Mouse (Mus musculus) hindbrain, embryonic 13.5 days (tissue): Measurements from ENCODE around the gene Rai14. TPM values are rescaled to one million over a fixed set of nuclear protein-coding genes. Genes with fewer than 3 reads are reported as not detected.

Experiments used
- ATAC-seq: fragments of 200-750 bp; cut with Nextera tagmentation; 2 replicates; pipeline ENCODE4 v1.8.0; 2017; ENCODE audit warnings: moderate TSS enrichment; ENCODE audit not compliant: low FRiP score
- H3K27ac ChIP-seq: fragments of 300-500 bp; sonication (generic); 2 replicates; pipeline ENCODE4 v1.5.1; 2015; ENCODE audit warnings: inconsistent platforms, mild to moderate bottlenecking, moderate library complexity
- H3K27me3 ChIP-seq: fragments of 300-500 bp; sonication (generic); 2 replicates; pipeline ENCODE4 v1.6.1; 2015; ENCODE audit warnings: mild to moderate bottlenecking, inconsistent platforms
- H3K36me3 ChIP-seq: fragments of 300-500 bp; sonication (generic); 2 replicates; pipeline ENCODE4 v1.6.1; 2015; ENCODE audit warnings: mild to moderate bottlenecking, inconsistent platforms
- H3K4me1 ChIP-seq: fragments of 300-500 bp; sonication (generic); replicated peaks from 2 replicates; pipeline ENCODE4 v1.6.1; 2015; ENCODE audit warnings: inconsistent platforms
- H3K4me2 ChIP-seq: fragments of 300-500 bp; sonication (generic); 2 replicates; pipeline ENCODE4 v1.6.1; 2015; ENCODE audit warnings: inconsistent platforms, mild to moderate bottlenecking, moderate library complexity
- H3K4me3 ChIP-seq: fragments of 300-500 bp; sonication (generic); 2 replicates; pipeline ENCODE4 v1.5.1; 2015; ENCODE audit warnings: mild to moderate bottlenecking, inconsistent platforms
- H3K9ac ChIP-seq: fragments of 300-500 bp; sonication (generic); 2 replicates; pipeline ENCODE4 v1.6.1; 2015; ENCODE audit warnings: mild to moderate bottlenecking, inconsistent platforms
- H3K9me3 ChIP-seq: fragments of 300-500 bp; sonication (generic); 2 replicates; pipeline ENCODE4 v1.6.1; 2016; ENCODE audit warnings: inconsistent platforms
- WGBS: fragments of 180-500 bp; shearing (Covaris S2); methylation state at CpG from one replicate; pipeline ENCODE4 v1.1.7; 2015; 5-methylcytosine and 5-hydroxymethylcytosine counted together
- polyA plus RNA-seq: library from polyadenylated mRNA; unstranded; fragments of >200 nt; fragmentation: Nextera tagmentation; extraction: Ambion mirVana; gene quantifications from 2 replicates; pipeline ENCODE4 v1.2.1, GENCODE M21; 2015

Gene Rai14
- polyA plus RNA-seq, 1 experiment from 2014 or later, result 19.1 TPM

DNA sequence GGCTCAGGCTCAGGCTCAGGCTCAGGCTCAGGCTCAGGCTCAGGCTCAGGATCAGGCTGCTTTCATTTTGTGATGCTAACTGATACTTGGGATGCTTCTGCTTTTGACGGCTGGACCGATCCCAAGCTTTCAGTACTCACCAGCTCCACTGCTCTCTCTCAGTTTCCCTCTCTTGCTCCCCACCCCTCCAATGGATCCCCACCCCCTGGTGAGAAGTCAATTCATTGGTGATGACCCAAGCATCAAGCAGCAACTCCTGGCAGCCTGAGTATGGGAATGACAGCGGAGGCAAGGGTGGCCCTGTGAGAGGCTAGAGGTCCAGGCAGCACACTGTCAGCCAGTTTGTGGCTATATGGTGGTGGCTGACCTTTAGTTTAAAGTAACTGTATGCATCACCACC is 94.7 kb downstream of the Rai14 start:
- no peak overlapping the region for H3K27ac ChIP-seq
- H3K4me1 ChIP-seq, result peaks cover 10% of the 10 kb centered on the region
- ATAC-seq, result no peak
- H3K4me2 ChIP-seq, result no peak overlapping the region
- H3K9me3 ChIP-seq, result no peaks in the 10 kb centered on the region
- H3K36me3 ChIP-seq, result peaks cover 4% of the 10 kb centered on the region; the same call in 1 of the 2 replicates
- 94% methylated on average over 3 of the region's 3 CpGs for WGBS
- no peak overlapping the region for H3K9ac ChIP-seq
- H3K4me3 ChIP-seq, result no peak overlapping the region
- H3K27me3 ChIP-seq, result no peaks in the 10 kb centered on the region

GRCm38 (mm10) chr15:10618276-10618675 is 96.1 kb downstream of the Rai14 start:
- no peaks in the 10 kb centered on the region for H3K27me3 ChIP-seq
- no peak overlapping the region for H3K4me2 ChIP-seq
- no peak overlapping the region for H3K9ac ChIP-seq
- H3K27ac ChIP-seq, result no peak overlapping the region
- ATAC-seq, result no peak
- no peak overlapping the region for H3K4me3 ChIP-seq
- no peaks in the 10 kb centered on the region for H3K9me3 ChIP-seq
- WGBS, result 89% methylated on average over 2 of the region's 2 CpGs
- H3K4me1 ChIP-seq, result peaks cover 1% of the 10 kb centered on the region; the same call in 1 of the 2 replicates
- H3K36me3 ChIP-seq, result peaks cover 4% of the 10 kb centered on the region; the same call in 1 of the 2 replicates

GRCm38 (mm10) chr15:10616001-10616400 is 98.4 kb downstream of the Rai14 start:
- 0 out of 2 replicates have a peak, but pooled peaks cover 5% of the 10 kb centered on the region for H3K4me1 ChIP-seq
- WGBS, result 81% methylated on average over 6 of the region's 6 CpGs
- no peaks in the 10 kb centered on the region for H3K9me3 ChIP-seq
- ATAC-seq, result no peak
- H3K9ac ChIP-seq, result 0 out of 2 replicates have a peak overlapping the region, but pooled peaks have one; percentile 8
- no peak overlapping the region for H3K4me2 ChIP-seq
- peaks cover 4% of the 10 kb centered on the region; the same call in 1 of the 2 replicates for H3K36me3 ChIP-seq
- no peak overlapping the region for H3K4me3 ChIP-seq
- H3K27me3 ChIP-seq, result no peaks in the 10 kb centered on the region
- H3K27ac ChIP-seq, result no peak overlapping the region

GRCm38 (mm10) chr15:10611040-10611439 is 103.4 kb downstream of the Rai14 start:
- Histone ChIP-seq H3K9me3 (no peaks in the 10 kb centered on the region), H3K4me2 (no peak overlapping the region), H3K4me1 (peaks cover 9% of the 10 kb centered on the region; the same call in 1 of the 2 replicates), H3K27ac (no peak overlapping the region), H3K27me3 (no peaks in the 10 kb centered on the region), H3K36me3 (peaks cover 11% of the 10 kb centered on the region), H3K9ac (no peak overlapping the region), H3K4me3 (no peak overlapping the region)
- whole genome bisulfite sequencing, result 49% methylated on average over 9 of the region's 9 CpGs
- no peak for ATAC-seq

GRCm38 (mm10) chr15:10609107-10609506 is 105.3 kb downstream of the Rai14 start:
- Histone ChIP-seq H3K4me3 (no peak overlapping the region), H3K27ac (no peak overlapping the region), H3K9me3 (no peaks in the 10 kb centered on the region), H3K4me1 (peaks cover 9% of the 10 kb centered on the region; the same call in 1 of the 2 replicates), H3K27me3 (no peaks in the 10 kb centered on the region), H3K36me3 (peaks cover 28% of the 10 kb centered on the region), H3K9ac (no peak overlapping the region), H3K4me2 (no peak overlapping the region)
- 89% methylated on average over 4 of the region's 4 CpGs for WGBS
- no peak for ATAC-seq

- H3K4me3 ChIP-seq, result no peak overlapping the region
- 88% methylated on average over 6 of the region's 6 CpGs for WGBS
- H3K9me3 ChIP-seq, result 0 out of 2 replicates have a peak, but pooled peaks cover 3% of the 10 kb centered on the region
- peaks cover 33% of the 10 kb centered on the region for H3K36me3 ChIP-seq
- H3K4me2 ChIP-seq, result no peak overlapping the region
- H3K27ac ChIP-seq, result no peak overlapping the region
- no peaks in the 10 kb centered on the region for H3K27me3 ChIP-seq
- no peak for ATAC-seq
- peaks cover 9% of the 10 kb centered on the region; the same call in 1 of the 2 replicates for H3K4me1 ChIP-seq
- no peak overlapping the region for H3K9ac ChIP-seq
Measured at GRCm38 (mm10) chr15:10608508-10609098, 105.8 kb downstream of the Rai14 start.

- H3K4me1 ChIP-seq, result peaks cover 12% of the 10 kb centered on the region
- peaks cover 7% of the 10 kb centered on the region; the same call in 1 of the 2 replicates for H3K36me3 ChIP-seq
- WGBS, result 59% methylated on average over 7 of the region's 7 CpGs
- H3K9me3 ChIP-seq, result 0 out of 2 replicates have a peak, but pooled peaks cover 3% of the 10 kb centered on the region
- H3K27ac ChIP-seq, result no peak overlapping the region
- H3K4me3 ChIP-seq, result no peak overlapping the region
- H3K4me2 ChIP-seq, result no peak overlapping the region
- H3K9ac ChIP-seq, result no peak overlapping the region
- no peak for ATAC-seq
- H3K27me3 ChIP-seq, result no peaks in the 10 kb centered on the region
Measured at GRCm38 (mm10) chr15:10599413-10599812, 115.0 kb downstream of the Rai14 start.

DNA sequence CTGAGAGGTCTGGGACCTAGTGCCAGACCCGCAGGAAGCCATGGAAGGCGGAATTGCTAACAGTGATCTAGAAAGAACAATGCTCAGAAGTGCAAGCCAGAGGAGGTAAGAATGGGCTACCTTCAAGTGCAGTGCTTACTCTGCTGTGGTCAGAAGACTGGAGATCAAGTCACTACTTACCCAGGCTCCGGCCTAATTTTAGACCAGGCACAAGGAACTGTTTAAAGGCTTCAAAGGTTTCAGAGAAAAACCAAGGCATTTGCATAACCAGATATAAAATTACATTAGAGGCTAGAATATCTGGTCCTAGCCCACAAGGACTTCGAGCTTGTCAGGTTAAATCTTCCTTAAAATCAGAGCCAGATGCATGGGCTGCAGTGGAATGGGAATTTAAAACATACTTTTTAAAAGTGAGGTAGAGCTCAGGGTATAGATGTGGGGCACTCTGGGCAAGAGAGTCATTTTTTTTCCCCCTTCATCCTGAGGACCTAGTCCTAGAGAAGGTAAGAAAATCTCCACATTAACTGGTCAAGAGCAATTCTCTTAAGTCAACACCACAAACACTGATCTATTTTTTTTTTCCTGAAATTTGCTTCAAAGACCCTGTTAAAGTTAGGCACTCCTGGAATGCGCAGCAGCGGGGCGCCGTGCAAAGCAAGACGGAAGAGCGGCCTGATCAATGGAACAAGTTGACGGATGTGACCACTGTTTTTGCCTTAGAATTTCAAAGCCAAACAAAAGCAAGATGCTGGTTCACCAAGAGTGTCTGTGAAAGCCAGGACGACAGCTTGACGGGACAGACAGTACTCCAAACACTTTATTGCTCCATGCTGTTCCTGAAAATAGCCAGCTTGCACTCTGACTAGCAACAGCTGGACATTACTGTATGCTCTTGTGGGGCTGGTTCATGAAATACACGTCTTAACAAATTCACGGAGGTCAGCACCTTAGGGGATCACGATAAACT is 115.9 kb downstream of the Rai14 start:
- H3K4me3 ChIP-seq, result no peak overlapping the region

DNA sequence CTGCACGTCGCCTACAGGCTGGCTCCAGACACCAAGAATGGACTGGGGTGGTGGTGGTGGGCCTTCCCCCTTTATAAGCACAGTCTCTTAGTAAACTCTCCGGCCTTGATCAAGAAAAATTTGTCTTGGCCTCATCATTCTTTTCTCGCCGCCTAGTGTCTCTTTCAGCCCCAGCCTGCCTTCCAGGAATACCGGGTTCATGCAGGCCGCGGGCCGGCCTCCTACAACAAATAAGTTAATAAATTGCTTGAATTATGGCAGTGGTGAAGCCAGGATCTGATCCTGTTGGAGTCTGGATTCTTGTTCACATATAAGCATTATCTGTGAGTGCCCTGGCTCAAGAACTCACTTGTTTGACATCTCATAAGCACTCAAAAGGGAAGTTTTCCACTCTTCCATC is 117.6 kb downstream of the Rai14 start:
- H3K36me3 ChIP-seq, result no peaks in the 10 kb centered on the region
- ATAC-seq, result no peak
- no peak overlapping the region for H3K4me3 ChIP-seq
- no peak overlapping the region for H3K9ac ChIP-seq
- peaks cover 12% of the 10 kb centered on the region for H3K4me1 ChIP-seq
- H3K4me2 ChIP-seq, result no peak overlapping the region
- no peak overlapping the region for H3K27ac ChIP-seq
- H3K9me3 ChIP-seq, result no peaks in the 10 kb centered on the region
- H3K27me3 ChIP-seq, result no peaks in the 10 kb centered on the region
- WGBS, result 91% methylated on average over 9 of the region's 9 CpGs

More for the DNA sequence above, 115.9 kb downstream of the Rai14 start:
- no peaks in the 10 kb centered on the region for H3K27me3 ChIP-seq
- H3K4me2 ChIP-seq, result no peak overlapping the region
- no peak overlapping the region for H3K9ac ChIP-seq
- no peak overlapping the region for H3K27ac ChIP-seq
- 36% methylated on average over 16 of the region's 16 CpGs for WGBS
- no peaks in the 10 kb centered on the region for H3K36me3 ChIP-seq
- ATAC-seq, result no peak
- H3K9me3 ChIP-seq, result no peaks in the 10 kb centered on the region
- peaks cover 12% of the 10 kb centered on the region for H3K4me1 ChIP-seq

DNA sequence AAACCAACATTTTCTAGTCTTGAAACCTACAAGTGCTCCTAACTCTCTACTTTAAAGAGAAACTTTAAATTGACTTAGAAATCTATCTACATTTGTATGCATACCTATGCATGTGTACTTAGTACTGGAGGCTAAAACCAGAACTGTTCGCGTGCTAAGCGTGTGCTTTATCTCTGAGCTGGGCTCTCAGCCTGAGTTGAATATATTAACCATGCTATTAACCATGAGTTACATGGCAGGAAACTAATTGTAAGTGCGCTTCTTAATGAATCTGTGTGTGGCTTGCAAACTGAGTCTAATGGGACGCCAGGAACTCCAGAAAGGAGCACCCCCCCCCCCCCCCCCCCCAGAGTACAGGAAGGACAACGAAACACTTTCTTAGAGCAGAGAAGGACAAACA is 119.0 kb downstream of the Rai14 start:
- no peak overlapping the region for H3K4me3 ChIP-seq
- peaks cover 12% of the 10 kb centered on the region for H3K4me1 ChIP-seq
- H3K4me2 ChIP-seq, result no peak overlapping the region
- H3K27me3 ChIP-seq, result no peaks in the 10 kb centered on the region
- 72% methylated on average over 6 of the region's 6 CpGs for WGBS
- no peak for ATAC-seq
- H3K9me3 ChIP-seq, result no peaks in the 10 kb centered on the region
- H3K9ac ChIP-seq, result no peak overlapping the region
- no peaks in the 10 kb centered on the region for H3K36me3 ChIP-seq
- no peak overlapping the region for H3K27ac ChIP-seq

DNA sequence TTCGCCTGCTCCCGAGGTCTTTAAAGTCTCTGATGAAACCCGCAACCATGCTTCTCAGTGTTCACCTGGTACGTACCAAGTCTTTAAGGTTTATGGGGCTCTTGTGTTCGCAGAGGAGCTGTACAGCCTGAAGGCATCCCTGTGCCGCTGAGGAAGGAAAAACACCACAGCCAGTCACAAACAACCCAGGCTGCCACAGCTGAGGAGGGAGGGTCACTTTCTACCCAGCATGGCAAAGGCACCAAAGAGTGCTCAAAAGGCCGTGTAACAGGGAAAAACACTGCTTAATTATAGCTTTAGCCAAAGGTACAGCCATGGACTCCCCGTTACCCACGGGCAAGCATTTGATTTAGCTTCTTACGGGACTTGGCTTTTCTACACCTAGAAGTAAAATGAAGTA is 119.5 kb downstream of the Rai14 start:
- Histone ChIP-seq H3K4me3 (no peak overlapping the region), H3K4me2 (no peak overlapping the region), H3K27ac (no peak overlapping the region), H3K36me3 (no peaks in the 10 kb centered on the region), H3K4me1 (peaks cover 12% of the 10 kb centered on the region), H3K9ac (no peak overlapping the region), H3K9me3 (no peaks in the 10 kb centered on the region), H3K27me3 (no peaks in the 10 kb centered on the region)
- no peak for ATAC-seq
- WGBS, result 89% methylated on average over 10 of the region's 10 CpGs

DNA sequence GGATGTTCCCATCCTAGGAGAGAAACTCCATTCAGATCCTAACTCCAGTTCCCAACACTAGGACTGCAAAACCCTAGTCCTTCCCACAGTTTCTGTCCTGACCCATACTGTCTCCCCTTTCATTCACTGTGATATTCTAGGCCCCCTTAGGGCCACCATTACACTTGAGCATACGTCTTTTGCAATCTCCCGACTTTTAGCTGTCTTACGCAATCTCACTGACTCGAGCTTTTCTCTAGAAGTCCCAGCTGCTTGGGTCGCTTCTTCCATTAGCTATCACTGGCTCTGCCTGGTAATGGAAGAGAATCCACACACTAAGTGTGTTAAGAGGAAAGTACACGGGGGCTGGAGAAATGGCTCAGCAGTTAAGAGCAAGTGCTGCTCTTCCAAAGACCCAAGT is 121.3 kb downstream of the Rai14 start:
- H3K9ac ChIP-seq, result no peak overlapping the region
- no peak overlapping the region for H3K4me2 ChIP-seq
- 89% methylated on average over 6 of the region's 6 CpGs for WGBS
- H3K27ac ChIP-seq, result no peak overlapping the region
- ATAC-seq, result no peak
- H3K9me3 ChIP-seq, result no peaks in the 10 kb centered on the region
- peaks cover 3% of the 10 kb centered on the region; the same call in 1 of the 2 replicates for H3K36me3 ChIP-seq
- no peaks in the 10 kb centered on the region for H3K4me1 ChIP-seq
- no peak overlapping the region for H3K4me3 ChIP-seq
- no peaks in the 10 kb centered on the region for H3K27me3 ChIP-seq
